Mouse (Mus musculus) forebrain, embryonic 10.5 days (tissue): ENCODE measurements around the gene Rai1. TPM values are rescaled to one million over a fixed set of nuclear protein-coding genes. Genes with fewer than 3 reads are reported as not detected.
A peak's percentile ranks its signal among the peaks of the same experiment; 100 is the strongest.

Source experiments
- DNase-seq: peaks from one replicate; pipeline ENCODE4 v3.0.0-alpha.2; 2017; ENCODE audit warnings: low spot score; ENCODE audit errors: extremely low spot score
- H3K27ac ChIP-seq: fragments of 300-500 bp; sonication (generic); 2 replicates; pipeline ENCODE4 v1.5.1; 2016; ENCODE audit warnings: mild to moderate bottlenecking
- H3K27me3 ChIP-seq: fragments of 300-500 bp; sonication (generic); 2 replicates; pipeline ENCODE4 v1.6.1; 2016; ENCODE audit warnings: mild to moderate bottlenecking; ENCODE audit not compliant: poor library complexity, severe bottlenecking
- H3K36me3 ChIP-seq: fragments of 300-500 bp; sonication (generic); replicated peaks from 2 replicates; pipeline ENCODE4 v1.6.1; 2016; ENCODE audit warnings: mild to moderate bottlenecking, moderate library complexity
- H3K4me1 ChIP-seq: fragments of 300-500 bp; sonication (generic); 2 replicates; pipeline ENCODE4 v1.6.1; 2016
- H3K4me3 ChIP-seq: fragments of 300-500 bp; sonication (generic); 2 replicates; pipeline ENCODE4 v1.5.1; 2016; ENCODE audit warnings: mild to moderate bottlenecking, moderate library complexity
- H3K9me3 ChIP-seq: fragments of 300-500 bp; sonication (generic); 2 replicates; pipeline ENCODE4 v1.6.1; 2016; ENCODE audit warnings: mild to moderate bottlenecking, moderate library complexity
- WGBS: fragments of 180-500 bp; shearing (Covaris S2); methylation state at CpG from one replicate; pipeline ENCODE4 v1.1.7; 2016; 5-methylcytosine and 5-hydroxymethylcytosine counted together
- polyA plus RNA-seq: library from polyadenylated mRNA; unstranded; fragments of >200 nt; fragmentation: Nextera tagmentation; extraction: Ambion mirVana; gene quantifications from 2 replicates; pipeline ENCODE4 v1.2.1, GENCODE M21; 2016

The Rai1 gene
- polyA plus RNA-seq = 24.7 and 25.3 TPM in 2 replicates

DNA sequence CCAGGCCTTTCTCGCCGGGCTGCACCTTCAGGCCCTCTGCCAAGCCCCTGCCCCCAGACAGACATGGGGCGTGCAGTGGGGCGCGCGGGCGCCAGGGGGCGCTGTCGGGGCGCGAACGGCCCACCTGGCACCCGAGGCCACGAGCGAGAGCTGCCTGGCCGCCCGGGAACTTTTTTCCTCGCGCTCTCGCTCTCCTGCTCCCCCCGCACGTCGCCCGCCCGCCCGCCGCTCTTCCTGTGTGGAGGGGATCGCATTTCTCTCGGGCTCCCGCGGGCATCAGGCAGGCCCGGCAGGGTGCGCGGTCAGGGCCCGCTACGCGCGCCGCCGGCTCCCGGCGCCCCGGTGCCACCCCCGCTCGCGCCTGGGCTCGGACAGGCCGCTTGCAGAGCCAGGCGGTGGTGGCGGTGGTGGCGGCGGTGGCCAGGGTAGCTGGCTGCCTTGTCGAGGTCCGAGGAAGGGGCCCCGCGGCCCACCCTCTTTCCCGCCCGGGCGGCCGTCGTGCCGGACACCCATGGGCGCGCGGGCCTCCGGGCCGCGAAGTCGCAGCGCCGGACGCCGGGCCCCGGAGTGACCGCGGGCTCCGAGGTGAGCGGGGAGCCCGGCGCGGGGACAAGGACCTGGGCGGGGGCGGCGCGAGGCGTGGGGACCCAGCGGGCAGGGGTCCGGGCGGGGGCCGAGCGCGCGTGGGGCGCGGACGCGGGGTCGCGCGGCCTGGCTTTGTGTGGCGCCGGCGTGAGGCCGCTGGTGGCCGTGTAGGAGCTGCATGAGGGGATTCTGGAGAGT lies at the start of gene Rai1:
Gene Rai1, plus strand, starts transcription at position 204 of the 783 bp plus-strand sequence.
- Histone ChIP-seq H3K27ac (peak within 1 kb of the TSS; percentile 99), H3K4me3 (peak within 1 kb of the TSS; percentile 99), H3K27me3 (no peaks in the 10 kb centered on the region), H3K36me3 (no peaks in the 10 kb centered on the region), H3K9me3 (no peaks in the 10 kb centered on the region), H3K4me1 (peaks cover 48% of the 10 kb centered on the region)
- DNase-seq = peak; percentile 90
- WGBS = under 1% methylated on average over 102 of the region's 105 CpGs

DNA sequence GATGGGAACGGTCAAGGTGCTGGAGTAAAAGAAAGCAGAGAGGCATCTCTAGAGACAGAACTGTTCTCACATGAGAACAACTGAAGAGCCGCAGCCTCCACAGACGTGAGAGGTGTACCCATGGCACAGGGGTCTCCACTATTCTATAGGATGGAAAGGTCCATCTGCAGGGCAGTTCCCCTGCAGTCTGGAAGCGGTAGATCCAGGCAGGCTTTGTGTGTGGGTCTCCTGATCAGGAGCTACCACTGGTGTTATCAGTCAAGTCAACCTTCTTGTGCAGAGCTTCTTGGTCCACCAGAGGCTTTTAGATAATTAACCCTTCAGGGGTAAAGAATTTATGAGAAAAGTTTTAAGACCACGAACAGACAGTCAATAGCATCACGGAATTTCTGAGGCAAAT lies 48.3 kb upstream of the Rai1 start:
- WGBS = 88% methylated on average over 6 of the region's 6 CpGs
- no peaks in the 10 kb centered on the region for H3K27me3 ChIP-seq
- no peaks in the 10 kb centered on the region for H3K9me3 ChIP-seq
- no peak for DNase-seq
- H3K27ac ChIP-seq = no peak overlapping the region
- no peaks in the 10 kb centered on the region for H3K36me3 ChIP-seq
- no peaks in the 10 kb centered on the region for H3K4me1 ChIP-seq
- H3K4me3 ChIP-seq = no peak overlapping the region

DNA sequence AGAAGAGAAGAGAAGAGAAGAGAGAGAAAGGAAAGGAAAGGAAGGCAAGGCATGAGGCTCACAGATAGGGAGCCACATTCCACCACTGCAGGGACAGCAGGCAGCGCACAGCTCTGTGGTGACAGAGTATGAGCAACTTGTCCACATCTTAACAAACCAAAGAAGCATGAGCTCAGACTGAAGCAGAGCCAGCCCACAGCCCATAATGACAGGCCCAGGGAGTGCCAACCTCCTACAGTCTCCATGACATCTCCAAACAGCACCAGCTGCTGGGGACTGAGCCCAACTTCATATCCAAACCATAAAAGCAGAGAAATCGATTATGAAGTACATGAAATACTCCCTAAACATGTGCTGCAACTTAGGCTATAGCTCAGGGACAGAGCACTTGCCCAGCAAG lies 46.8 kb upstream of the Rai1 start:
- Histone ChIP-seq H3K27me3 (no peaks in the 10 kb centered on the region), H3K9me3 (no peaks in the 10 kb centered on the region), H3K36me3 (no peaks in the 10 kb centered on the region), H3K4me3 (no peak overlapping the region), H3K27ac (no peak overlapping the region), H3K4me1 (no peaks in the 10 kb centered on the region)
- DNase-seq = no peak
- 82% methylated on average over 2 of the region's 2 CpGs for WGBS

DNA sequence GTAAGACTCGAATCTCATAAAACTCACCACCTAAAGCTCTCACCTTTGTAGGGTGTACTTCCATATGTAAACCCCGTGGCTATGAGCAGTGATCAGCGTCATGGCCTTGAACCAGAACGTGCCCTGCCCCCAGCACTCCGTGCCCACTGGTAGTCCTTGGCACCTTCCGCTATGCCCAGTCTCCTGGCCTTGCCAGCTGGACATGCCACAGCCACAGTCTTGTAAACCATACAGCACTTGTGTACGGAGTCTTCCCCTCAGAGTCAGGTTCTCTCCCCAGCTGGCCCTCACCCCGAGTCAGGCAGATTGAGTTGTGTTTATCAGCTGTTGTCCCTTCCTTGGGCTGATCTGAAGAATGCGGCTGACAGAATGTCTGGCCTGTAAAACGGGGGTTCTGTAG lies 46.4 kb upstream of the Rai1 start:
- no peak overlapping the region for H3K4me3 ChIP-seq
- no peaks in the 10 kb centered on the region for H3K9me3 ChIP-seq
- no peaks in the 10 kb centered on the region for H3K4me1 ChIP-seq
- H3K36me3 ChIP-seq = no peaks in the 10 kb centered on the region
- no peak overlapping the region for H3K27ac ChIP-seq
- WGBS = 86% methylated on average over 10 of the region's 10 CpGs
- H3K27me3 ChIP-seq = no peaks in the 10 kb centered on the region
- no peak for DNase-seq

DNA sequence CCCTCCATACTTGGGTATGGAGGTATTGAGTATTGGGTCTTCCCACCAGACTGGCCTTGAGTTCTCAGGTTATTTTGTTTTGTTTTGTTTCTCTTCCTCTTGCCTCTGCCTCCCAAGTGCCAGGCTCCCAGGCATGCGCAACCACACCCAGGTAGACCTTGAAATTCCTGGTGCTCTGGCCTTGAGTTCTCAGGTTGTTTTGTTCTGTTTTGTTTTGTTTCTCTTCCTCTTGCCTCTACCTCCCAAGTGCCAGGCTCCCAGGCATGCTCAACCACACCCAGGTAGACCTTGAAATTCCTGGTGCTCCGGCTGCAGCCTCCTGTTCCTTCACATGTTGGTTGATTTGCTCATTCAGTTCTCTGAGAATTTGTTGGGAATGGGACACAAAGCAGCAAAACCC lies 44.8 kb upstream of the Rai1 start:
- 94% methylated on average over 2 of the region's 2 CpGs for WGBS

DNA sequence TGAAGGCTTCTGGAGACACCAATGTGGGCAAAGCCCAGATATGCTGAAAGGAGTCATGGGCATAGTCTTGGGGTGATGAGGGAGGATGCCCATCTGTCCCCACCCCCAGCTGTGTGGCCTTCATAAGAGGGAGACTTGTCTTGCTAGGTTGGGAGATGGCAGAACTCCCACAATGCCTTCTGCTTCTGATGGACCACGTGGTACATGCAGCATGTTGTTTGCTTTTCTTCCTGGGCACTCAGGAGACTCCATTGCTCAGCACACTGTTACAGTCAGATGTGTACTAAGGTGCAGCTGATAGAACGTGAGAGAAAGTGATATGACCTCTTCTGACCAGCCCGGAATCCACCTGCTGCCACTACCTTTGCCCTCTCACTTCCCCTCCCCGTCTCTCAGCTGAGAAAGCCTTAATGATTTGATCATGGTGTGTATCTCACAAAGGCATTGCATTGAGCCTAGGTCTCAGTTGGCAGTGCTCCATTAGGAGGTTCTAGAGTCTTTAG lies 43.3 kb upstream of the Rai1 start:
- 77% methylated on average over 4 of the region's 4 CpGs for WGBS
- DNase-seq = no peak
- H3K4me3 ChIP-seq = no peak overlapping the region
- no peak overlapping the region for H3K27ac ChIP-seq
- no peaks in the 10 kb centered on the region for H3K36me3 ChIP-seq
- no peaks in the 10 kb centered on the region for H3K4me1 ChIP-seq
- no peaks in the 10 kb centered on the region for H3K9me3 ChIP-seq
- no peaks in the 10 kb centered on the region for H3K27me3 ChIP-seq

More for the DNA sequence above, 44.8 kb upstream of the Rai1 start:
- Histone ChIP-seq H3K27me3 (no peaks in the 10 kb centered on the region), H3K36me3 (no peaks in the 10 kb centered on the region), H3K27ac (no peak overlapping the region), H3K4me3 (no peak overlapping the region), H3K4me1 (no peaks in the 10 kb centered on the region), H3K9me3 (no peaks in the 10 kb centered on the region)
- no peak for DNase-seq

DNA sequence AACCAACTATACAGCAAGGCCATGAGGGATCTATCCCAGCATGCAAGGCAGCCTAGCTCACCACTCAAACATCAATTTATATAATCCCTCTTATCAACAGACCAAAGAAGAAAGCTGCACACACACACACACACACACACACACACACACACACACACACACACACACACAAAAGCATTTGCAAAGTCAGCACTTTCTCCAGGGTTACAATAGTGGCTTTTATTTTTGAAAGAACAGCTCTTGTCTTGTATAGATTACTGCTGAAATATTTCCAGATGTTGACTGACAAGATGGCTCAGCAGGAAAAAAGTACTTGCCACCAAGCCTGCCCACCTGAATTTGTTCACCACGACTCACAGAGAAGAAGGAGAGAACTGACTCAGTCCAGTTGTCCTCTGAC lies 39.5 kb upstream of the Rai1 start:
- Histone ChIP-seq H3K27me3 (no peaks in the 10 kb centered on the region), H3K27ac (no peak overlapping the region), H3K4me1 (no peaks in the 10 kb centered on the region), H3K9me3 (no peaks in the 10 kb centered on the region), H3K36me3 (no peaks in the 10 kb centered on the region), H3K4me3 (no peak overlapping the region)
- DNase-seq = no peak
- 63% methylated on average over 1 of the region's 1 CpGs for WGBS

DNA sequence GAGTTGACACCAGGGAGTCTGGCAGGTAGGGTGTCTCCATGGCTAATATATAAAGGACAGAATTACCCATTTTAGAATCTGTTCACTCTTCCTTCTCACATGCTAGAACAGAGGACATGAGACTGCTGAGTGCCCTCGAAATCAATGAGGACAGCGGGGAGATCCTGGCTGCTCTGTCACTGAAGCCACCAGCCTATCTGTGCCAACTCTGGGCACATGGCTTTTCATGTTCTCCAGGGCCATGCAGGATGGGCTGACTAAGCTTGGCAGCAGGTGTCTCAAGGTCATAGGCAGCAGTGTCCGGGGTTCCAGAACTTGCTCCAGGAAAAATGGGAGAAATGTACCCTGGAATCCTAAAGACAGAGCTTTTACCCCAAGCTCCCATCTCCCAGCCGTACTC lies 37.2 kb upstream of the Rai1 start:
- WGBS = 92% methylated on average over 4 of the region's 4 CpGs
- Histone ChIP-seq H3K4me1 (peaks cover 4% of the 10 kb centered on the region), H3K36me3 (no peaks in the 10 kb centered on the region), H3K9me3 (no peaks in the 10 kb centered on the region), H3K27me3 (no peaks in the 10 kb centered on the region), H3K4me3 (no peak overlapping the region), H3K27ac (no peak overlapping the region)
- no peak for DNase-seq

DNA sequence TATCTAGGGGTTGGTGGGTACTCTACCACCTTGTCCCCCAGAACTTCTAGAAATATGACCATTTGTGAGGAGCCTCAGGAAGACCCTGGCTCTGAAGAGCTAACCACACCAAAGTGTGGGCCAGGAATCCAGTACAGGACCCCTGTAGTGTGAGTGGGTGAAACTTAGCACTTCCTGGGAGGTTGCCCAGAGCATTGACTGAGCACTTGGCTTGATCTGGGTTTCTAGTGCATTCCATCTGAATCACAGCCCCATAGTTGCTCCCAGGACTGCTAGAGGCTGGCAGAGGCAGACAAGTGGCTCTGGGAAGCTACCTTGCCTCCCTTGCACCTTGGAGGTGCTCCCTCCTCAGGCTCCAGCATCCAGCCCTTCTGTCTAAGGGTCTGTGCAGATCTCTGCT lies 36.2 kb upstream of the Rai1 start:
- H3K4me1 ChIP-seq = peaks cover 4% of the 10 kb centered on the region
- no peaks in the 10 kb centered on the region for H3K27me3 ChIP-seq
- no peak overlapping the region for H3K4me3 ChIP-seq
- H3K36me3 ChIP-seq = no peaks in the 10 kb centered on the region
- H3K9me3 ChIP-seq = no peaks in the 10 kb centered on the region
- no peak for DNase-seq
- no peak overlapping the region for H3K27ac ChIP-seq

DNA sequence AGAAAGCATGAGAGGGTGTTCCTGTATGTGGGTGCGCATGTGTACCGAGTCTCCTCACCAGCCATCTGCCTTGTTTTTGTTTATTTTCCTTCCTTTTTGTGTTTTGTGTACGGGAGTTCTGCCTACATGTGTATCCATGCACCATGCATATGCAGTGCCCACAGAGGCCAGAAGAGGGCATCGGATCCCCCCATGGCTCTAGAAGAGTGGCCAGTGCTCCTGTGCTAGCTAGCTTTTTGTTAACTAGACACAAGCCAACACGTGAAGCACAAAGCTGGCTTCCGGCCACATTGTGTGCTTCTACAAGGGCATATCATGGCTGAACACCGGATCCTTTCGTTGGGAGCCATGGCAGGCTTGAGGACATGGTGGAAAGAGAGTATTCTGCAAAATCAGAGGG lies 34.2 kb upstream of the Rai1 start:
- no peak overlapping the region for H3K4me3 ChIP-seq
- H3K27me3 ChIP-seq = no peaks in the 10 kb centered on the region
- WGBS = 36% methylated on average over 8 of the region's 8 CpGs
- peak overlapping the region; percentile 60 for H3K27ac ChIP-seq
- H3K4me1 ChIP-seq = peaks cover 4% of the 10 kb centered on the region
- H3K36me3 ChIP-seq = no peaks in the 10 kb centered on the region
- H3K9me3 ChIP-seq = no peaks in the 10 kb centered on the region
- peak; percentile 66 for DNase-seq

DNA sequence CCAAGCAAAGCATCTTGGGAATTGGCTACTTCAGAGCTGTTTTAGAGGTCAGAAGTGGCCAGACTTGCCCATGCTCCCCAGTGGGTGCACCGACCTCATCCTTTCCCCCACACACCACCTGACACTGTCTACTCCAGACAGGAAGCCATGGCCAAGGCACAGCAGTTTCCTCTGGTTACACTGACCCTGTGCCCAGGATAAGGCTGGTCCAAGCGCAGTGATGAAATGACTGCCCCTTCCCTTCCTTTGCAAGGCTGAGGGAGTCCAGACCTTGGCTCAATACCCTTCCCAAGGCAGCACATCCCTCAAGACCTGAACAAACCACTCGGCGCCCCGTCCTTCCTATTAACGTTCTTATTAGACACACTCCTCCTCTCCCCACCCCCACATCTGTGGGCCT lies 33.6 kb upstream of the Rai1 start:
- H3K27ac ChIP-seq = peak overlapping the region; percentile 60; the same call in 1 of the 2 replicates
- no peaks in the 10 kb centered on the region for H3K27me3 ChIP-seq
- no peak overlapping the region for H3K4me3 ChIP-seq
- no peak for DNase-seq
- H3K36me3 ChIP-seq = no peaks in the 10 kb centered on the region
- 92% methylated on average over 6 of the region's 6 CpGs for WGBS
- no peaks in the 10 kb centered on the region for H3K9me3 ChIP-seq
- H3K4me1 ChIP-seq = peaks cover 4% of the 10 kb centered on the region

DNA sequence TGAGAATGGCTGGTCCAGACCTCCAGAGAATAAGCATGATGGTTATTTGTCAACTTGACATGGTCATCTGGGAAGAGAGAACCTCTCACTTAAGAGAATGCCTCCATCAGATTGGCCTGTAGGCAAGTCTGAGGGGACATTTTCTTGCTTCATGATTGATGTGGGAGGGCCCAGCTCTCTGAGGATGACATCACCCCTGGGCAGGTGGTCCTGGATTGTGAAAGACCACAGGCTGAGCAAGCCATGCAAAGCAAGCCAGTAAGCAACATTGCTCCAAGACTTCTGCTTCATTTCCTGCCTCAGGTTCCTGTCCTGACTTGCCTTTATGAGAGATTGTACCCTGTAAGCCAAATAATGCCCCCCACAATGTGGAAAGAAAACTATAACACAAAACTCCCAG lies 31.7 kb upstream of the Rai1 start:
- H3K4me1 ChIP-seq = peaks cover 4% of the 10 kb centered on the region
- H3K36me3 ChIP-seq = no peaks in the 10 kb centered on the region
- H3K27ac ChIP-seq = no peak overlapping the region
- no peaks in the 10 kb centered on the region for H3K27me3 ChIP-seq
- H3K9me3 ChIP-seq = no peaks in the 10 kb centered on the region
- no peak for DNase-seq
- H3K4me3 ChIP-seq = no peak overlapping the region

DNA sequence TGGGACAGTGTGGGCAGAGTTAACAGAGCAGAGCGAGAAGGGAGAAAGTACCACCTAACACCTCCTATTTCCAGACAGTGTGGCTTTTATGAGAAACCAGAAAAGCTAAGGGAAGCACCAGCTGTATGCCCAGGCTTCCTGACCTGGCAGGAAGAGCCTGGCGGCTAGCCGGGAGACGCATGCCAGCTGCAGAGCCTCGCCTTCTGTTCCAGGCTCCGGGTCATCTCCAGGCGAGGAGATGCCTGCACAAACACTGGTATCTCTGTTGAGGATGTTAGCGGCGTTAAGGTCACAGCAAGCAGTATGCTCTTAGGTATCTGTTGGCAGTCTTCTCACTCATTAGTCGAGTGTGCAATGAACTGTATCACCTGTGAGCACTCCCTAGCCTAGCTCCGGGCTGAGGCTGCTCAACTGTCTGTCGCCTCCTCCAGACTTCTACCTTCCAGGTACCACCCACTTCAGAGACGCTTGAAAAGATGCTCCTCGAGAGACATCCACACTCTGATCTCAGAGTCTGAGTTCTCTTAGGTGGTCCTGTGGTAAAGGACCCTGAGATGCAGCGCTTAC lies 30.8 kb upstream of the Rai1 start:
- H3K4me1 ChIP-seq = peaks cover 4% of the 10 kb centered on the region
- H3K36me3 ChIP-seq = no peaks in the 10 kb centered on the region
- 81% methylated on average over 15 of the region's 15 CpGs for WGBS
- DNase-seq = no peak
- no peaks in the 10 kb centered on the region for H3K9me3 ChIP-seq
- H3K27me3 ChIP-seq = no peaks in the 10 kb centered on the region
- no peak overlapping the region for H3K27ac ChIP-seq
- H3K4me3 ChIP-seq = no peak overlapping the region
